Mouse (Mus musculus) heart, embryonic 13.5 days (tissue): Measurements from ENCODE around the gene Zbtb16. TPM values are rescaled to one million over a fixed set of nuclear protein-coding genes. Genes with fewer than 3 reads are reported as not detected.

ENCODE experiments used
- ATAC-seq: fragments of 200-750 bp; cut with Nextera tagmentation; 2 replicates; pipeline ENCODE4 v1.8.0; 2017; ENCODE audit warnings: moderate TSS enrichment; ENCODE audit not compliant: insufficient number of reproducible peaks, low FRiP score, low TSS enrichment; ENCODE audit errors: extremely low read depth
- H3K27ac ChIP-seq: fragments of 300-500 bp; sonication (generic); replicated peaks from 2 replicates; pipeline ENCODE4 v1.5.1; 2015; ENCODE audit warnings: moderate library complexity, mild to moderate bottlenecking, inconsistent platforms
- H3K27me3 ChIP-seq: fragments of 300-500 bp; sonication (generic); replicated peaks from 2 replicates; pipeline ENCODE4 v1.6.1; 2015; ENCODE audit warnings: mild to moderate bottlenecking, inconsistent platforms
- H3K36me3 ChIP-seq: fragments of 300-500 bp; sonication (generic); 2 replicates; pipeline ENCODE4 v1.6.1; 2015; ENCODE audit warnings: mild to moderate bottlenecking, inconsistent platforms
- H3K4me1 ChIP-seq: fragments of 300-500 bp; sonication (generic); 2 replicates; pipeline ENCODE4 v1.6.1; 2015; ENCODE audit warnings: inconsistent platforms
- H3K4me2 ChIP-seq: fragments of 300-500 bp; sonication (generic); 2 replicates; pipeline ENCODE4 v1.6.1; 2015; ENCODE audit warnings: inconsistent platforms, mild to moderate bottlenecking, moderate library complexity
- H3K4me3 ChIP-seq: fragments of 300-500 bp; sonication (generic); 2 replicates; pipeline ENCODE4 v1.5.1; 2015; ENCODE audit warnings: moderate library complexity, mild to moderate bottlenecking, inconsistent platforms
- H3K9ac ChIP-seq: fragments of 300-500 bp; sonication (generic); 2 replicates; pipeline ENCODE4 v1.6.1; 2015; ENCODE audit warnings: inconsistent platforms, mild to moderate bottlenecking, moderate library complexity
- H3K9me3 ChIP-seq: fragments of 300-500 bp; sonication (generic); 2 replicates; pipeline ENCODE4 v1.6.1; 2016; ENCODE audit warnings: inconsistent platforms
- WGBS: fragments of 180-500 bp; shearing (Covaris S2); methylation state at CpG from one replicate; pipeline ENCODE4 v1.1.7; 2015; ENCODE audit warnings: mixed read lengths; 5-methylcytosine and 5-hydroxymethylcytosine counted together
- polyA plus RNA-seq: library from polyadenylated mRNA; unstranded; fragments of >200 nt; fragmentation: Nextera tagmentation; extraction: Ambion mirVana; gene quantifications from 2 replicates; pipeline ENCODE4 v1.2.1, GENCODE M21; 2015

Zbtb16 gene
- polyA plus RNA-seq, 1 experiment from 2014 or later = 1.1 TPM

DNA sequence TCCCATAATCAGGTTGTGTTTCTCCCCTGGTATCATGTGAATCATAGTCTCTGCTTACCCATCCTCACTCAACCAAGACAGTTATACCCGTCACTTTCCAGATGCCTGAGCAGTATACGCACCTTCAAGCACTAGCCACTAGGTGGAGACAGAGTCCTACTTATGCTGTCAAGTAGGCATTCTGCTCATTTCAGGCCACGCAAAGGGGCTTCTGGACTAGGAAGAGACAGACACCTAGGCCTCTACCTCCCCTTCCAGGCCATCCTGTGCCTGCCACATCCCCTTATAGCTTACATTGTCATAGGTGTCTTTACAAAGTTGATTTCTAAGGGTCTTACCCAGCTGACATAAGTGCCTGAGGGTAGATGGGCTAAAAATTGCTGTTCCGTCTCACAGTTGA lies 189.8 kb downstream of the Zbtb16 start:
- peaks cover 19% of the 10 kb centered on the region for H3K4me1 ChIP-seq
- no peak overlapping the region for H3K4me3 ChIP-seq
- no peak overlapping the region for H3K27ac ChIP-seq
- H3K9me3 ChIP-seq = peaks cover 5% of the 10 kb centered on the region; the same call in 1 of the 2 replicates
- H3K27me3 ChIP-seq = peaks cover 37% of the 10 kb centered on the region
- 22% methylated on average over 4 of the region's 4 CpGs for WGBS
- H3K36me3 ChIP-seq = no peaks in the 10 kb centered on the region
- no peak for ATAC-seq
- no peak overlapping the region for H3K9ac ChIP-seq
- no peak overlapping the region for H3K4me2 ChIP-seq

DNA sequence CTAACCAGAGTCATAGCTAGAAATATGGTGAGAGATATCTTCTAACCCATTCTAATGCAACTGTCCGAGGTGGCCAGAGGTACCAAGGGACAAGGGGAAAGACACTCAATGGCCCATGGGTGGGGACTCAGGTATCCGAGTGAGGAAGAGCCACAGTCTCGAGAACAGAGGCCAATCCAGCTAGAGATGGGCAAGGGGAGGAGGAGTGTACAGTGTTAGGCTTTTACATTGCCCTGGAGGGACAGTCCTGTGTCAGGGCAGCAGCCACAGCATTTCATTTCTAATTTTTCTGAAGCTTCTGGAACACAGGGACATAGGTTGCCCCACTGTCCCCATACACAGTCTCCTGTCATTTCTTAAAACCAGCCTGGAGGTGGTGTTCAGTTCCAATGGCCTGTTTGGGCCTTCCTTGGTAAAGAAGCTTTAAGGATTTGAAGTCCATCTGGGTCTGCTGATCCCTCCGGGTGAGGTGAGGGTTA lies 190.3 kb downstream of the Zbtb16 start:
- Histone ChIP-seq H3K36me3 (no peaks in the 10 kb centered on the region), H3K4me3 (no peak overlapping the region), H3K9ac (no peak overlapping the region), H3K27ac (no peak overlapping the region), H3K27me3 (peaks cover 34% of the 10 kb centered on the region), H3K4me2 (no peak overlapping the region), H3K9me3 (peaks cover 5% of the 10 kb centered on the region; the same call in 1 of the 2 replicates), H3K4me1 (peaks cover 19% of the 10 kb centered on the region)
- 62% methylated on average over 4 of the region's 4 CpGs for WGBS
- ATAC-seq = no peak

DNA sequence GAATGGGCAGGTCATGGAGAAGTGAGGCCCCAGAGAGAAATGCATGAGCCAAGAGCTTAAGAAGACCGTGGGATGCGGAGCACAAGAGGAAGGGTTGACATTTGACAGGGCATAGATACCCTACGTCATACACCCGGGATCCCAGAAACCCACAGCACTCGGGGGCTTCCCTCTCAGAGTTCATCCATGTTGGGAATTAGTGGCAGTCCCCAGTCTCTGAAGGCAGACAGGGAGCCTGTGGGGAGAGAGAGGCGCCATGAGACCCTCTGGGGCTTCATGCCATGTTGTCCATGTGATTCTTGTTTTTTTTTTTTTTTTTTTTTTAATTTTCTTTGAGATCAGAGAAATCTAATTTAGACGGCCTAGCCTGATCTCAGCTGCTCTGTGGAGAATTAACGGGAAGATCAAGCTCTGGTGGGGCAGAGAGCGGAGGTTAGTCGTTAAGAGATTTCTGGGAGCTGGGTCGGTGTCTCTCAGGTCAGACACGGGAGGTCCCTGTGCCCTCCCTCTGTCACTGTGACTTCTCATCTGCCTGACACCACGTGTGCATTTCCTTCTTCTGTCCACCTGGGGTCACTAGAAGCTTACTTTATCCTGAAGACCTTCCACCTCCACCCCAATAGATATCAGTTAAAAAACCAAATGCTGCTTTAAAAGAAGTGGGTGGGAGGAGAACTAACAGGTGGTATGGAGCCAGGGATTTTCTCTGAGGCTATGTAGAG lies 190.9 kb downstream of the Zbtb16 start:
- 41% methylated on average over 13 of the region's 13 CpGs for WGBS

DNA sequence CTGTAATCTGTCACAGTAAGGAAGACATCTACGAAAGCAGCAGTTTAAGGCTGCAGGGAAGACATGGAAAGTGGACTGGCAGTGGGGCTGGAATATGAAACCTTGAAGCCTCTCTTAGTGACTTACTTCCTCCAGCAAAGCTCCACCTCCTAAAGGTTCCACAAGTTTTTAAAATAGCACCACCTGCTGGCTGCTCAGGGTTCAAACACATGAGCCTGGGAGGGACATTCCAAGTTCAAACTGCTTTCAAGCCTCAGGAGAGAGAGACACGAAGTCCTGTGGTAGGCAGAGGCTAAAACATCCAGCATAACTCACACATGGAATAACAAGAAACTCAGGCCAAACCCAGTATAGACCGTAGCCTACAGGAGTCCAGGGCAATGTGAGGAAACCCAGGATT lies 191.6 kb downstream of the Zbtb16 start:
- H3K36me3 ChIP-seq = no peaks in the 10 kb centered on the region
- H3K9me3 ChIP-seq = peaks cover 5% of the 10 kb centered on the region; the same call in 1 of the 2 replicates
- H3K4me2 ChIP-seq = no peak overlapping the region
- no peak overlapping the region for H3K9ac ChIP-seq
- no peak overlapping the region for H3K4me3 ChIP-seq
- no peak for ATAC-seq
- 73% methylated on average over 3 of the region's 3 CpGs for WGBS
- no peak overlapping the region for H3K27ac ChIP-seq
- peaks cover 14% of the 10 kb centered on the region for H3K4me1 ChIP-seq
- H3K27me3 ChIP-seq = peaks cover 30% of the 10 kb centered on the region

More for the DNA sequence above, 190.9 kb downstream of the Zbtb16 start:
- H3K9ac ChIP-seq = no peak overlapping the region
- H3K27ac ChIP-seq = no peak overlapping the region
- H3K4me2 ChIP-seq = no peak overlapping the region
- ATAC-seq = no peak
- H3K4me3 ChIP-seq = no peak overlapping the region
- H3K4me1 ChIP-seq = peaks cover 19% of the 10 kb centered on the region
- no peaks in the 10 kb centered on the region for H3K36me3 ChIP-seq
- H3K27me3 ChIP-seq = peaks cover 29% of the 10 kb centered on the region
- H3K9me3 ChIP-seq = peaks cover 5% of the 10 kb centered on the region; the same call in 1 of the 2 replicates

DNA sequence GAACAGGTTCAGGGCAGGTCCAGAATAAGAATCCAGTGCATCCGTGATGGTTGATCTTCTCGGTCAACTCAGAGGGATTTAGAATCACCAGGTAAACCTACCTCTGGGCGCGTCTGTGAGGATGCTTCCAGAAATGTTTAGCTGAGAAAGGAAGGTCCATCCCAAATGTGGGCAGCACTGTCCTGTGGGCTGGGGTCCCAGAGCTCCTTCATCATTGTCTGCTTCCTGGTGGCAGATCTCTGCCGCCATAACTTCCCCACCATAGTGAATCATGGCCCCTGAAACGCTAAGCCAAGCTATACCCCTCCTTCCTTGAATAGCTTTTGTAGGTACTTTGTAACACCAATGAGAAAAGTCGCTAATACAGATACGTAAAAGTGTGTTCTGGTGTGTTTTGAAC lies 194.4 kb downstream of the Zbtb16 start:
- H3K9me3 ChIP-seq = peaks cover 5% of the 10 kb centered on the region; the same call in 1 of the 2 replicates
- WGBS = 85% methylated on average over 8 of the region's 8 CpGs
- no peak overlapping the region for H3K9ac ChIP-seq
- no peak for ATAC-seq
- H3K4me3 ChIP-seq = no peak overlapping the region
- no peak overlapping the region for H3K27ac ChIP-seq
- peaks cover 29% of the 10 kb centered on the region for H3K27me3 ChIP-seq
- H3K4me1 ChIP-seq = no peaks in the 10 kb centered on the region
- no peak overlapping the region for H3K4me2 ChIP-seq
- H3K36me3 ChIP-seq = no peaks in the 10 kb centered on the region

DNA sequence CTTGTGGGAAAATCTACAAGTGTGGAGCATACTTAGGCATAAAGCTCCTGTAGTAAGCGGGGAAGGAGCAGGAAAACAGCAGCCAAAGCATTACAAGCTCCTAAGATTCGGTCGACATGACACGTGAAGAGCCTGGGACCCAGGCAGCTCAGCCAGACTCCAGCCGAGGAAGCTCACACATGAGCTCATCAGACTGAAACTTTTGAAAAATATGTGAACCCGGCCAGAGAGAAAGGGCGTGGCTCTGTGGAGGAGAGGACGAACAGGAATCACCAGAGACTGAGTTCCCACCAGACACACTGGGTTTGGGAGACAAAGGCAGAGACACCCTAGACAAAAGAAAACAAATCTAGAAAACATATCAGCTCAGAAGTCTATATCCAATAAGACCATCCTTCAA lies 195.1 kb downstream of the Zbtb16 start:
- Histone ChIP-seq H3K9ac (no peak overlapping the region), H3K9me3 (peaks cover 5% of the 10 kb centered on the region; the same call in 1 of the 2 replicates), H3K27me3 (peaks cover 36% of the 10 kb centered on the region), H3K4me3 (no peak overlapping the region), H3K4me2 (no peak overlapping the region), H3K4me1 (no peaks in the 10 kb centered on the region), H3K27ac (no peak overlapping the region), H3K36me3 (no peaks in the 10 kb centered on the region)
- no peak for ATAC-seq
- WGBS = 74% methylated on average over 8 of the region's 8 CpGs

DNA sequence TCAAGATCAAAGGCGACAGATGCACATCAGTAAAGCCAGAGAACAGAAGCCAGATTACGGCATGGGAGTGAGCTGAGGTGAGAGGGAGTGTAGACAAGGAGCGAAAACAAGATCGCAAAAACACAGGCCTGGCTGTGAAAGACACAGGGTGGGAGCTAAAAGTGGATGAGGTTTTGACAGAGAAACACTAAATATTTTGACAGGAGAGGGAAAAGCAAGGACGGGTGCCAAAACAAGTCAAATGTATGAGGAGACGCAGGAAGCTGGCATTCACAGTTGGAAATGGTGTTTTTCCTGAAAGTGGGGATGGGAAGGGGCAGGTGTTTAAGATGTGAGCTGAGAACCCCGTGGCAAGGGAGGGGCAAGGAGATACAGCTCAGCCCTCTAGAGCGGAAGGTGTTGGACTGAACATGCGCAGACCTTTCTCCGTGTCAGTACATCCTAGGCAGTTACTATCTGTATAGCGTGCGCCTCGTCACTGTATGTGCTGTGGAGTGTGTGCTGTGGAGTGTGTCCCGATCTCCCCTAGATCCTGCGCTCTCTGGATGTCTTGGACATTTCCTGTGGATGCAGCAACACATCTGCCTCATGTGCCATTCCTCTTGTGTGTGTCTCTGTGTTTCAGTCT lies 197.7 kb downstream of the Zbtb16 start:
- 48% methylated on average over 15 of the region's 15 CpGs for WGBS
- no peak for ATAC-seq

DNA sequence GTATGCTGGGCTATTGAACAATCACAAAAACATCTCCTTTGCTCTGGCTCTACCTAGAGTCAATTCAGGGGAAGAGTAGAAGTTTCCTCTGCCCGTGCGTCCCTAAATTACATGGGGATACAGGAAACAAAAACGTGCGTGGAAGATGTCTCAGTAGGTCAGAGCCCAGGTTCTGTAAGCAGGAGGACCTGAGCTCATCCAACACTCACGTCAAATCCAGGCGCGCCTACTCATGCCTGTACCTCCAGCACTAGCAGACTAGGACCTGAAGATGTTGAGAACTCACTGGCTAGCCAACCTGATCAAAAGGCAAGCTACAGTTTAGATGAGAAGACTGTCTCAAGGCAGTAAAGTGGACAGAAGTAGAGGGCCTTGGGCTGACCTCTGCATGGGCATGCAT lies 198.9 kb downstream of the Zbtb16 start:
- ATAC-seq = no peak
- WGBS = 86% methylated on average over 7 of the region's 7 CpGs
- Histone ChIP-seq H3K4me3 (no peak overlapping the region), H3K27me3 (peaks cover 50% of the 10 kb centered on the region), H3K27ac (no peak overlapping the region), H3K36me3 (no peaks in the 10 kb centered on the region), H3K9me3 (no peaks in the 10 kb centered on the region), H3K4me1 (no peaks in the 10 kb centered on the region), H3K9ac (no peak overlapping the region), H3K4me2 (no peak overlapping the region)

More for the DNA sequence above, 197.7 kb downstream of the Zbtb16 start:
- Histone ChIP-seq H3K4me2 (no peak overlapping the region), H3K9ac (no peak overlapping the region), H3K27me3 (peaks cover 50% of the 10 kb centered on the region), H3K4me1 (no peaks in the 10 kb centered on the region), H3K36me3 (no peaks in the 10 kb centered on the region), H3K4me3 (no peak overlapping the region), H3K9me3 (no peaks in the 10 kb centered on the region), H3K27ac (no peak overlapping the region)

DNA sequence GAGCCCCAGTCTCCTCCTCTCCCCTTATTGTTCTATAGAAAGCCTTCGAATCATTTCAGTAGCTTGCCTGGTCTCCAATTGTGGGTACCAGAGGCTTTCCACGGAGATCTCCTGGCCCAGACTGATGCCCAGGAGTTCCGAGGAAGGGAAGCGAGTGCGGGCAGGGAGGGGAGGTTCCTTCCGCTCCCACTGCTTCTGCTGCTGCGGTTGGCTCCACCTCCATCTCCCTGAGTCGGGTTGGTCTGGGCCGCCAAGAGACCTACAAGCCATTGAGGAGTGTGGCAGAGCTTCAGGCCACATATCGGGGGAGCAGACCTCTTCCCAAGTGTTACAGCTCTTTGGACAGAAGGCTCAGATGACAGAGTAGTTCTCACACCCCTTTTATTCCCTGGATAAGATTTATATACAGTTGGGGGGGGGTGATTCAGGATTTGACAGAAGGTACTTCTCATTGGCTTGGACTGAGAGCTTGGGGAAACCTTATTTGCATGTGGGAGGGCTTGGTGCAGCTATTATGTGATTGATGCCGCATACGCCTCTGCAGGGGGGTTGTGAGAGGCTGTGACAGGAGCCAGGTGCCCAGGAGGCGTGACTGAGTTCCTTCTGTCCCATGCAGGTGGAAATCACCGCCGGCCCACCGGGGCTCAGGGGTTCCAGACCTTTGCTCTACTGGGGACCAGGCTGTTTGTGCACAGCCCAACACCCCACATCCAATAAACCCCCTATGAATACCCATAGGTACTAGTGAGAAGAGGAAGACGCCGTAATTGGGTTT lies 200.3 kb downstream of the Zbtb16 start:
- H3K27me3 ChIP-seq = peaks cover 50% of the 10 kb centered on the region
- peak overlapping the region; percentile 22 for H3K4me2 ChIP-seq
- no peaks in the 10 kb centered on the region for H3K36me3 ChIP-seq
- no peak overlapping the region for H3K9ac ChIP-seq
- no peaks in the 10 kb centered on the region for H3K4me1 ChIP-seq
- no peak overlapping the region for H3K27ac ChIP-seq
- H3K9me3 ChIP-seq = no peaks in the 10 kb centered on the region
- H3K4me3 ChIP-seq = no peak overlapping the region
- 31% methylated on average over 18 of the region's 18 CpGs for WGBS
- no peak for ATAC-seq

DNA sequence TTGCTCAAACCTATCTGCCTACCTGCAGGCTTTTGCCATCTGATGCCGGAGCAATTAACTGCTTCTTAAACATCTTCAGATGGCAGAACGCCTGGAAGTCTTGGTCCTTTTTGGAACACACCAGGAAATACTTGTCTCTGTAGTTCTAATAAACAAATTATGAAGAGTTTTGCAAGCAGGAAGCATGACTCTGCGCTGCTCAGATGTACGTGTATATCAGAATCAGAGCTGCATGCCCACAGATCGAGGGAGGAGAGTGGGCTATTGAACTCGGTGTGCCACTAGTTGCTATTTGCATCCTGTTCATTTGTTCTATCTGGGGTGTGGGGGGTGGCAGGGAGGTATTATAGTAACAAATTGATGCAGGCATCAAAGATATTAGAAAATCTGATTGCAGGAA lies 202.9 kb downstream of the Zbtb16 start:
- Histone ChIP-seq H3K9ac (no peak overlapping the region), H3K4me3 (no peak overlapping the region), H3K27me3 (peaks cover 34% of the 10 kb centered on the region), H3K27ac (no peak overlapping the region), H3K9me3 (no peaks in the 10 kb centered on the region), H3K4me1 (no peaks in the 10 kb centered on the region), H3K4me2 (no peak overlapping the region), H3K36me3 (no peaks in the 10 kb centered on the region)
- WGBS = 72% methylated on average over 6 of the region's 6 CpGs
- ATAC-seq = no peak

DNA sequence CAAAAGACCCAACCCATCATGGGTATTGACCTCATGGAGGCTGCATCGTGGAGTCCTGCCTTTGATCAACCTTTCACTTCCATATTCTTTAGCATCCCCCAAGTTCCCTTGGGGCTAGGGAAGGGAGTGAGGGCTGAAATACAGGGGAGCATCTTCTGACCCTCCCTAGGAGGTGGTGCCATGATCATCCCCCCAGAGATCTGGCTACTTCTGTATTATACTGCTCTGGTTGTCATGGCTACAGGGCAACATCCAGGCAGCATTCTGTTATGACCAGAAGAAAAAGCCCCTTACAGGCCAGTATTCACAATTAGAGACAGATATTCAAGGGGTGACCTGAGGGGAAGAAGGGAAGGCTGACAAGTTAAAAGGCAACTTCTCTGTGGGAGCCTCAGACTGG lies 216.8 kb downstream of the Zbtb16 start:
- no peak for ATAC-seq

More for the DNA sequence above, 216.8 kb downstream of the Zbtb16 start:
- H3K4me2 ChIP-seq = no peak overlapping the region
- H3K9me3 ChIP-seq = peaks cover 4% of the 10 kb centered on the region; the same call in 1 of the 2 replicates
- H3K27me3 ChIP-seq = peaks cover 14% of the 10 kb centered on the region
- H3K4me3 ChIP-seq = no peak overlapping the region
- H3K36me3 ChIP-seq = no peaks in the 10 kb centered on the region
- H3K9ac ChIP-seq = no peak overlapping the region
- H3K27ac ChIP-seq = no peak overlapping the region
- WGBS = 86% methylated on average over 1 of the region's 1 CpGs
- peaks cover 17% of the 10 kb centered on the region for H3K4me1 ChIP-seq
